Mouse (Mus musculus): ENCODE results near the gene Megf8. TPM values are rescaled to one million over a fixed set of nuclear protein-coding genes. Genes with fewer than 3 reads are reported as not detected.

The Megf8 gene
- total RNA-seq (2021): 10 to 100 TPM; 31.8 to 32.9 TPM
- long read RNA-seq, experiment 1, full-length matches to known transcripts: 1 of 12 reads
- long read RNA-seq, experiment 1, partial matches to known transcripts: 11 of 12 reads
- long read RNA-seq, experiment 1, other reads (novel, unspliced or antisense): 0 of 12 reads
- long read RNA-seq, experiment 2, partial matches to known transcripts: 2 of 4 reads
- long read RNA-seq, experiment 2, other reads (novel, unspliced or antisense): 2 of 4 reads

DNA sequence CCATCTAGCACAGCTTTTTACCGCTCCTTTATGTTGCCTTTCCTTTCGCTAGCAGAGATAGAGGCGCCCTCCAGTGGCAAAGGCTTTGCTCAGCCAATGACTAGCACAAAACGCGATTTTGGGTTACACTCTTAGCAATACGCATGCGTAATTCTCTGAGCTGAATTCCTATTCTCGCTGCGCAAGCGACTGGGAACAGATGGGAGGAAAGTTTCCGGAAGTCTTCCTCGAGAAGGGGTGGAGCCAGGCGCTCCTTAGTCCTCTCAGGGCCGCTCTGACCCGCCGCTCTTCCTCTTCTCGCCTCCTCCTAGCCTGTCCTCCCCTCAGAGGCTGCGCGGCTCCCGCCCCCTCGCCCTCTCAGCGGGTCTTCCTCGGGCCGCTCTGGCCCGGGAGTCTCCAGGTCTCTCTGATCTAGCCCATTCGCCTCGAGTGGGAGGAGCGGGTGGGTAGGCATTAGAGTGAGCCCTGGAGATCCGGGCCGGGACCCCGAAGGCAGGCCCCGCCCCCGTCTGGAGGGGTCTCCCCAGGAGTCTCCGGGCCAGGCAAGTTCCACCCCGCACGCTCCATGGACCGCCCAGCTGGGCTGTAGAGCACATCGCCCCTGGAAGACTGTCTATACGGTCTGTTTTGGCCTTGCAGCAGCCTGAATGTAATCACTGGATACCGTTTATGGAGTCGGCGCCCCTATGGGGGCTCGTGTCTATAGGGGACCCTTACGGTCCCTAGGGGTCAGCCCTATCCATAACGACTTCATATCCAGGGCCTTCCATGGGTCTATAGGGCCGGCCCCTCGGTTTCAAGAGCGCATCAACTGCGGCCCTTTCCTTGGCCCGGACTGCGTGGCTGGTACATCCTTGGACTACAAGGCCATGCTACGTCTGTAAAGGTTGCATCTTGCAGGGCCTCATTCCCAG, at the start of gene Megf8:
TSS of gene Megf8 (plus strand) at position 633 of the 914 bp plus-strand sequence.
- DNase-seq: peak; percentile 98

- peak in 1 of 2 experiments; percentile 100 for DNase-seq
Observed at GRCm38 (mm10) chr7:25267301-25267750, 49.6 kb upstream of the Megf8 start, which contains the start of gene Cic. Gene Cic, plus strand, starts transcription at chr7:25267704.

GRCm38 (mm10) chr7:25267751-25268463, 49.1 kb upstream of the Megf8 start:
- DNase-seq: peak; percentile 99 to 100

- no peak for DNase-seq
Observed at GRCm38 (mm10) chr7:25268588-25268987, 48.4 kb upstream of the Megf8 start.

GRCm38 (mm10) chr7:25269029-25269428, 47.9 kb upstream of the Megf8 start:
- no peak for DNase-seq

GRCm38 (mm10) chr7:25269545-25270271, 47.3 kb upstream of the Megf8 start:
- peak in 1 of 2 experiments; percentile 42 for DNase-seq

- no peak for DNase-seq
Observed at GRCm38 (mm10) chr7:25270652-25271633, 46.0 kb upstream of the Megf8 start.

GRCm38 (mm10) chr7:25271651-25272444, 45.1 kb upstream of the Megf8 start:
- no peak for DNase-seq

- DNase-seq: no peak
Observed at GRCm38 (mm10) chr7:25272445-25273258, 44.3 kb upstream of the Megf8 start.

DNA sequence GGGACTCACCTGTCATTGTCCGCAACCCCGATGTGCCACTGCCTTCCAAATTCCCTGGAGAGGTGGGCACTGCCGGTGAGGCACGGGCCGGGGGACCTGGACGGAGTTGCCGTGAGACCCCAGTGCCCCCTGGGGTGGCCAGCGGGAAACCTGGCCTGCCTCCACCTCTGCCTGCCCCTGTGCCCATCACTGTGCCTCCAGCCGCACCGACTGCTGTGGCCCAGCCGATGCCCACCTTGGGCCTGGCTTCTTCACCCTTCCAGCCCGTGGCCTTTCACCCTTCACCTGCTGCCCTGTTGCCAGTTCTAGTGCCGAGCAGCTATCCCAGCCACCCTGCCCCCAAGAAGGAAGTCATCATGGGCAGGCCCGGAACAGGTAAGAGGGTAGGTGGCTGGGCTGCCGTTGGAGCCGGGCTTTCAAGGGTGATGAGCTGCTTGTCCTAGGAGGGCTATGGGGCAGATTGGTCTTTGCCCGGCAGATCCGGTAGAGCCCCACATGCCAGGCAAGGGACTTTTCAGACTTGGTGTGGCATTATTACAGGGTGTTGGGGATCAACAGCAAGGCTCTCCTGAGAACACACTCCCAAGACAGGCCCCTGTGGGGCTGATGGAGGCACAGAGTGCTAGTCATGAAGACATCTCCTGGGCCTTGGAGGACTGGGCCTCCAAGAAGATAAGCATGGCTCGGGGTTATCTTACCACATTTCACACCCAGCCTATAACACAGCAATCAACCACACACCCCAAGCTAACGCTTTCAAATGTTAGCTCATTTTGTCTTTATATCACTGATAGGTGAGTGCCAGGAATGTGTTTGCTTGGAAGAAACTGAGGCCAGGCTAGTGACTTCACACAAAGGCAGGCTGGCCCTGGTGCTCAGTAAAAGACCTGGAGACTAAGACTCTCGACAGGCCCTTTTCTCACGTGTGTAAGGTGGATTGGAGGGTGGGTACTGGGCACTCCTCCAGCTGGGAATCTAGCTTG, 43.4 kb upstream of the Megf8 start:
- DNase-seq: peak in 1 of 2 experiments; percentile 7

- DNase-seq: no peak
Observed at GRCm38 (mm10) chr7:25274571-25274970, 42.4 kb upstream of the Megf8 start.

- DNase-seq: no peak
Observed at GRCm38 (mm10) chr7:25274996-25275395, 42.0 kb upstream of the Megf8 start.

GRCm38 (mm10) chr7:25275555-25276298, 41.2 kb upstream of the Megf8 start:
- DNase-seq: peak in 1 of 2 experiments; percentile 22

DNA sequence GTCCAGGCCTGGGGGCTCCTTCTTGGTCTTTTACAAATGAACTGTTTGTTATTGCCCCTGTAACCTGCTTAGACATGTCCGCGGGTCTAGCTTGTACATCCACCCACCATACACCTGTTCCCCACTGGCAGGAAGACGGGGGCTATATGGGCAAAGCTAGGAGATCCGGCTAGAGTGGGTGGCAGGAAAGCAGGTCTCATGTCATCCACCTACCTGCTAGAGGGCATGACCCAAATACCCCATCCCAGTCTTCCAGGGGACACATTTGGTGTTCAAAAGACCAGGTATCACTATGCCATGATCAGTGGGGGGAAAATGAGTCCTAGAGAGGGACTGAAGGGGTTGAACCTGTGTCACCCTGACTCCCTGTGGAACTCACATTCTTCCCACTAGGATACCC, 39.6 kb upstream of the Megf8 start:
- DNase-seq: peak in 1 of 2 experiments; percentile 22

DNA sequence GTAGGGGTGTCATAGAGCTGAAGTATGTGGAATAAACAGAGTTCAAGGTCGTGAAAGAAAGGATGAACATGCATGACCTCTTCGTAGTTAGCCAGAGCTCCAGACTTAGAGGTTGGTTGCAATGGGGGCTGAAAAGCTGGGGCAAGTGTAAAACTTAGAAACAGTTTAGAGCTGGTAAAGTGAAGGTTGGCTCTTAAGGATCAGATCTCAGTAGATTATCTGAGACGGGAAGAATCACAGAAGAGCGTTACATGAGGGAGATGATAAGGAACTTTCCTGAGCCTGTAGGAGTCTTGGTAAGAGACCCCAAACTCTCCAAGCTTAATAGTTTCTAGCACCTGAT, 39.0 kb upstream of the Megf8 start:
- DNase-seq: no peak

GRCm38 (mm10) chr7:25278341-25279075, 38.5 kb upstream of the Megf8 start:
- DNase-seq: peak; percentile 87 to 92
